Mouse (Mus musculus): ENCODE measurements around the gene Catip.

DNA sequence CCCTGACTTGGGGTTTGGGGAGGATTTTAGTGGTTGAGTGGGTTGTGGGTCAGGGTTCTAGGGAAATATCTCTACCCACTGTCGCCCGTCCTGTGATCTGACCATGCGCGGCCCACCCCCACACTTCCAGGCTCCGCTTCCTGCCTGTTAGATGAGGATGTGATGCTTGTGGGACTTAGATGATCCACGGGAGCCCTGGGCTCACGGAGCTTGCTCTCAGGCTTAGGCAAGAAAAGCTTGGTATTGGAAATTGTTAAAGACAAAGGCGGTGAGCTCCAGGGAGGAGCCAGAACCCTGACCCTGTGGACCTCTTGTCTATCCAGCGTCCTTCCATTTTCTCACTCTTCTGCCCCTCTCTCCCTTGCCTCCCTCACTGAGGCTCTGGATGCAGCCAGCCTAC is 22.0 kb upstream of the Catip start:
- TF ChIP-seq POLR2A (IDR thresholded peaks at IDR 0.05; ENCODE audit: insufficient read depth, low read depth, low read length): no peak
- TF ChIP-seq CTCF (IDR thresholded peaks at IDR 0.05): no peak
- TF ChIP-seq EP300 (IDR thresholded peaks at IDR 0.05; ENCODE audit: insufficient read depth, low read depth, low read length): no peak

Measured in heart, adult 2 months (tissue).